In genomic region chr14:5812699-5813356, GRCm38 (mm10) we compare ENCODE assay signal across 10 mouse cellular contexts. TPM values are rescaled to one million over a fixed set of nuclear protein-coding genes. Genes with fewer than 3 reads are reported as not detected.
"Had no signal": no experiment of that assay in that cellular context is flagged by ENCODE, and none has a peak within 500 bp of the region (broad histone marks: within the 10 kb centered on the region; RNA-seq: fewer than 3 reads in every experiment).

No protein-coding gene starts in this region.

RNA-seq across cellular contexts. Expression of gene Gm3383, which starts 5.0 kb away (rescaled TPM):
- polyA plus RNA-seq: liver, adult 2 months; macrophage had no signal

RNA-seq across cellular contexts. Expression of gene Gm3424, which starts 17.3 kb away (rescaled TPM):
- polyA plus RNA-seq: large intestine, adult 2 months; limb, embryonic 13.5 days; liver, adult 2 months; liver, embryonic 14.5 days; macrophage; midbrain, embryonic 12.5 days; spleen, adult 2 months; stomach, embryonic 15.5 days; thymus, adult 2 months; urinary bladder, adult 2 months had no signal
